Mouse (Mus musculus) midbrain, embryonic 15.5 days (tissue): ENCODE measurements around the gene Gmds. TPM values are rescaled to one million over a fixed set of nuclear protein-coding genes. Genes with fewer than 3 reads are reported as not detected.
A peak's percentile ranks its signal among the peaks of the same experiment; 100 is the strongest.

Source experiments
- ATAC-seq: fragments of 200-750 bp; cut with Nextera tagmentation; replicated peaks from 2 replicates; pipeline ENCODE4 v1.8.0; 2017; ENCODE audit warnings: moderate TSS enrichment
- H3K27ac ChIP-seq: fragments of 300-500 bp; sonication (generic); 2 replicates; pipeline ENCODE4 v1.5.1; 2015; ENCODE audit warnings: mild to moderate bottlenecking, inconsistent platforms
- H3K27me3 ChIP-seq: fragments of 300-500 bp; sonication (generic); replicated peaks from 2 replicates; pipeline ENCODE4 v1.6.1; 2015; ENCODE audit warnings: inconsistent platforms
- H3K36me3 ChIP-seq: fragments of 300-500 bp; sonication (generic); replicated peaks from 2 replicates; pipeline ENCODE4 v1.6.1; 2015; ENCODE audit warnings: inconsistent platforms
- H3K4me1 ChIP-seq: fragments of 300-500 bp; sonication (generic); 2 replicates; pipeline ENCODE4 v1.6.1; 2015; ENCODE audit warnings: inconsistent platforms
- H3K4me2 ChIP-seq: fragments of 300-500 bp; sonication (generic); 2 replicates; pipeline ENCODE4 v1.6.1; 2015; ENCODE audit warnings: inconsistent platforms, mild to moderate bottlenecking, moderate library complexity
- H3K4me3 ChIP-seq: fragments of 300-500 bp; sonication (generic); 2 replicates; pipeline ENCODE4 v1.5.1; 2015; ENCODE audit warnings: mild to moderate bottlenecking, inconsistent platforms
- H3K9ac ChIP-seq: fragments of 300-500 bp; sonication (generic); 2 replicates; pipeline ENCODE4 v1.6.1; 2015; ENCODE audit warnings: mild to moderate bottlenecking, inconsistent platforms
- H3K9me3 ChIP-seq: fragments of 300-500 bp; sonication (generic); 2 replicates; pipeline ENCODE4 v1.6.1; 2016; ENCODE audit warnings: inconsistent platforms
- WGBS: fragments of 180-500 bp; shearing (Covaris S2); methylation state at CpG from one replicate; pipeline ENCODE4 v1.1.7; 2015; ENCODE audit warnings: mixed read lengths; 5-methylcytosine and 5-hydroxymethylcytosine counted together
- polyA plus RNA-seq: library from polyadenylated mRNA; unstranded; fragments of >200 nt; fragmentation: Nextera tagmentation; extraction: Ambion mirVana; gene quantifications from 2 replicates; pipeline ENCODE4 v1.2.1, GENCODE M21; 2015

Gmds gene
- polyA plus RNA-seq, 1 experiment from 2014 or later = 35.6 TPM

GRCm38 (mm10) chr13:31863461-31863860, 475.1 kb downstream of the Gmds start:
- H3K4me2 ChIP-seq = no peak overlapping the region
- no peaks in the 10 kb centered on the region for H3K4me1 ChIP-seq
- no peak overlapping the region for H3K4me3 ChIP-seq
- no peak for ATAC-seq
- H3K27me3 ChIP-seq = no peaks in the 10 kb centered on the region
- H3K9me3 ChIP-seq = no peaks in the 10 kb centered on the region
- no peak overlapping the region for H3K9ac ChIP-seq
- no peak overlapping the region for H3K27ac ChIP-seq
- WGBS = 81% methylated on average over 9 of the region's 9 CpGs
- H3K36me3 ChIP-seq = no peaks in the 10 kb centered on the region

GRCm38 (mm10) chr13:31860200-31860599, 478.3 kb downstream of the Gmds start:
- no peaks in the 10 kb centered on the region for H3K9me3 ChIP-seq
- H3K27ac ChIP-seq = no peak overlapping the region
- H3K4me2 ChIP-seq = no peak overlapping the region
- H3K27me3 ChIP-seq = no peaks in the 10 kb centered on the region
- H3K36me3 ChIP-seq = no peaks in the 10 kb centered on the region
- no peak overlapping the region for H3K4me3 ChIP-seq
- ATAC-seq = no peak
- H3K9ac ChIP-seq = no peak overlapping the region
- 91% methylated on average over 5 of the region's 5 CpGs for WGBS
- H3K4me1 ChIP-seq = no peaks in the 10 kb centered on the region

GRCm38 (mm10) chr13:31854000-31854399, 484.5 kb downstream of the Gmds start:
- Histone ChIP-seq H3K27ac (no peak overlapping the region), H3K4me2 (no peak overlapping the region), H3K9me3 (no peaks in the 10 kb centered on the region), H3K36me3 (no peaks in the 10 kb centered on the region), H3K4me3 (no peak overlapping the region), H3K27me3 (no peaks in the 10 kb centered on the region), H3K4me1 (no peaks in the 10 kb centered on the region), H3K9ac (no peak overlapping the region)
- ATAC-seq = peak; percentile 66
- 71% methylated on average over 4 of the region's 4 CpGs for WGBS

GRCm38 (mm10) chr13:31853564-31853963, 485.0 kb downstream of the Gmds start:
- WGBS = 65% methylated on average over 2 of the region's 2 CpGs
- ATAC-seq = no peak
- no peaks in the 10 kb centered on the region for H3K27me3 ChIP-seq

GRCm38 (mm10) chr13:31849258-31849971, 489.1 kb downstream of the Gmds start:
- no peak overlapping the region for H3K27ac ChIP-seq
- WGBS = 45% methylated on average over 5 of the region's 5 CpGs
- no peak for ATAC-seq
- H3K9ac ChIP-seq = no peak overlapping the region
- H3K9me3 ChIP-seq = no peaks in the 10 kb centered on the region
- no peak overlapping the region for H3K4me2 ChIP-seq
- H3K4me1 ChIP-seq = no peaks in the 10 kb centered on the region
- no peak overlapping the region for H3K4me3 ChIP-seq
- no peaks in the 10 kb centered on the region for H3K27me3 ChIP-seq
- no peaks in the 10 kb centered on the region for H3K36me3 ChIP-seq

More at GRCm38 (mm10) chr13:31853564-31853963, 485.0 kb downstream of the Gmds start:
- no peak overlapping the region for H3K27ac ChIP-seq
- H3K9me3 ChIP-seq = no peaks in the 10 kb centered on the region
- no peak overlapping the region for H3K9ac ChIP-seq
- no peaks in the 10 kb centered on the region for H3K4me1 ChIP-seq
- H3K4me2 ChIP-seq = no peak overlapping the region
- H3K36me3 ChIP-seq = no peaks in the 10 kb centered on the region
- H3K4me3 ChIP-seq = no peak overlapping the region

GRCm38 (mm10) chr13:31835802-31836201, 502.7 kb downstream of the Gmds start:
- Histone ChIP-seq H3K36me3 (no peaks in the 10 kb centered on the region), H3K4me3 (no peak overlapping the region), H3K27ac (no peak overlapping the region), H3K9me3 (no peaks in the 10 kb centered on the region), H3K27me3 (no peaks in the 10 kb centered on the region), H3K9ac (no peak overlapping the region), H3K4me2 (no peak overlapping the region), H3K4me1 (no peaks in the 10 kb centered on the region)
- ATAC-seq = no peak
- 92% methylated on average over 4 of the region's 4 CpGs for WGBS

GRCm38 (mm10) chr13:31830332-31830731, 508.2 kb downstream of the Gmds start:
- Histone ChIP-seq H3K4me2 (no peak overlapping the region), H3K4me3 (no peak overlapping the region), H3K9me3 (no peaks in the 10 kb centered on the region), H3K4me1 (no peaks in the 10 kb centered on the region), H3K27me3 (no peaks in the 10 kb centered on the region), H3K9ac (no peak overlapping the region), H3K27ac (no peak overlapping the region), H3K36me3 (no peaks in the 10 kb centered on the region)
- ATAC-seq = no peak
- WGBS = 69% methylated on average over 9 of the region's 9 CpGs

- Histone ChIP-seq H3K9me3 (no peaks in the 10 kb centered on the region), H3K27me3 (peaks cover 4% of the 10 kb centered on the region; the same call in 1 of the 2 replicates), H3K9ac (no peak overlapping the region), H3K27ac (no peak overlapping the region), H3K4me1 (no peaks in the 10 kb centered on the region), H3K36me3 (no peaks in the 10 kb centered on the region), H3K4me3 (no peak overlapping the region), H3K4me2 (no peak overlapping the region)
- 90% methylated on average over 4 of the region's 4 CpGs for WGBS
- no peak for ATAC-seq
Observed at GRCm38 (mm10) chr13:31828446-31828845, 510.1 kb downstream of the Gmds start.

GRCm38 (mm10) chr13:31827820-31828332, 510.7 kb downstream of the Gmds start:
- Histone ChIP-seq H3K4me2 (no peak overlapping the region), H3K9me3 (no peaks in the 10 kb centered on the region), H3K4me1 (no peaks in the 10 kb centered on the region), H3K27me3 (peaks cover 6% of the 10 kb centered on the region; the same call in 1 of the 2 replicates), H3K4me3 (no peak overlapping the region), H3K27ac (no peak overlapping the region), H3K9ac (no peak overlapping the region), H3K36me3 (no peaks in the 10 kb centered on the region)
- no peak for ATAC-seq
- 67% methylated on average over 3 of the region's 3 CpGs for WGBS

- peaks cover 9% of the 10 kb centered on the region; the same call in 1 of the 2 replicates for H3K27me3 ChIP-seq
- WGBS = 82% methylated on average over 5 of the region's 5 CpGs
- H3K4me3 ChIP-seq = no peak overlapping the region
- no peak overlapping the region for H3K27ac ChIP-seq
- H3K9ac ChIP-seq = no peak overlapping the region
- no peaks in the 10 kb centered on the region for H3K9me3 ChIP-seq
- ATAC-seq = no peak
- no peaks in the 10 kb centered on the region for H3K4me1 ChIP-seq
- H3K4me2 ChIP-seq = no peak overlapping the region
- no peaks in the 10 kb centered on the region for H3K36me3 ChIP-seq
Observed at GRCm38 (mm10) chr13:31827160-31827559, 511.4 kb downstream of the Gmds start.

GRCm38 (mm10) chr13:31825180-31825579, 513.4 kb downstream of the Gmds start:
- Histone ChIP-seq H3K4me3 (no peak overlapping the region), H3K36me3 (no peaks in the 10 kb centered on the region), H3K27me3 (peaks cover 20% of the 10 kb centered on the region), H3K4me1 (peaks cover 4% of the 10 kb centered on the region; the same call in 1 of the 2 replicates), H3K9me3 (no peaks in the 10 kb centered on the region), H3K27ac (no peak overlapping the region), H3K9ac (no peak overlapping the region), H3K4me2 (no peak overlapping the region)
- WGBS = 94% methylated on average over 1 of the region's 1 CpGs
- no peak for ATAC-seq

GRCm38 (mm10) chr13:31823316-31823715, 515.2 kb downstream of the Gmds start:
- 23% methylated on average over 5 of the region's 5 CpGs for WGBS

GRCm38 (mm10) chr13:31821050-31821449, 517.5 kb downstream of the Gmds start:
- H3K27me3 ChIP-seq = peaks cover 50% of the 10 kb centered on the region
- H3K4me2 ChIP-seq = peak overlapping the region; percentile 38
- WGBS = 22% methylated on average over 6 of the region's 6 CpGs
- no peak overlapping the region for H3K9ac ChIP-seq
- no peak overlapping the region for H3K27ac ChIP-seq
- peak overlapping the region; percentile 15; the same call in 1 of the 2 replicates for H3K4me3 ChIP-seq
- H3K36me3 ChIP-seq = no peaks in the 10 kb centered on the region
- ATAC-seq = peak; percentile 28; the same call in 1 of the 2 replicates
- H3K9me3 ChIP-seq = no peaks in the 10 kb centered on the region
- peaks cover 4% of the 10 kb centered on the region; the same call in 1 of the 2 replicates for H3K4me1 ChIP-seq

More at GRCm38 (mm10) chr13:31823316-31823715, 515.2 kb downstream of the Gmds start:
- no peaks in the 10 kb centered on the region for H3K36me3 ChIP-seq
- no peak overlapping the region for H3K4me3 ChIP-seq
- no peak overlapping the region for H3K9ac ChIP-seq
- no peak overlapping the region for H3K4me2 ChIP-seq
- H3K27me3 ChIP-seq = peaks cover 38% of the 10 kb centered on the region
- no peaks in the 10 kb centered on the region for H3K9me3 ChIP-seq
- ATAC-seq = no peak
- H3K4me1 ChIP-seq = peaks cover 4% of the 10 kb centered on the region; the same call in 1 of the 2 replicates
- no peak overlapping the region for H3K27ac ChIP-seq
